Mouse (Mus musculus): ENCODE data around the gene Arnt2. TPM values are rescaled to one million over a fixed set of nuclear protein-coding genes. Genes with fewer than 3 reads are reported as not detected.

The Arnt2 gene
- polyA plus RNA-seq, 1 experiment = 5.6 TPM

DNA sequence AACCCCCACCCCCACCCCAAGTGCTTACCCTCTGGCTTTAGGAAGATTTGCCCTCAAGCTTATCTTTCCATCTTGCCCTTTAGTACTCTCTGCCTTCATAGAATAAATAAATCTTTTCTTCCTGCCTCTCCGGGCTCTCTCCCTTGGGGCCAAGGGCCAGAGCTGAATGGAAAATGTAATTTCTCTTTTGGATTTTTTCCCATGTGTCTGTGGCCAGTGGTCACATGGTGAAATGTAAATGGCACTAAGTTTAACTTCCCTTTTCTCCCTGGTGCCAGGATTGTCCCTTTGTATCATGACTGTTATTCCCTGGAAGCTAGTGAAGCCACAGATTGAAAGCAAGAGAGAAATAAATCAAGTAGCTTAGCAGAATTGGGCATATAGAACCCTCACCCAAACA lies 153.7 kb downstream of the Arnt2 start:
- TF ChIP-seq CTCF (IDR thresholded peaks at IDR 0.05; ENCODE audit: control insufficient read depth, insufficient read depth, insufficient replicate concordance, low read depth, low read length) (no peak), POLR2A (IDR thresholded peaks at IDR 0.05; ENCODE audit: control insufficient read depth, low read depth, low read length) (no peak)
- H3K4me3 ChIP-seq (ENCODE audit: control insufficient read depth, low read depth, low read length) = no peak overlapping the region
- H3K27ac ChIP-seq (ENCODE audit: control insufficient read depth, insufficient read depth, low read depth, low read length) = no peak overlapping the region
- H3K36me3 ChIP-seq (ENCODE audit: control insufficient read depth, insufficient read depth, low read length) = no peaks in the 10 kb centered on the region
- H3K27me3 ChIP-seq (ENCODE audit: control insufficient read depth, insufficient read depth, low read length) = no peaks in the 10 kb centered on the region
- no peaks in the 10 kb centered on the region; the same call in 1 of the 2 replicates for H3K4me1 ChIP-seq (ENCODE audit: control insufficient read depth, insufficient read depth, low read length)

DNA sequence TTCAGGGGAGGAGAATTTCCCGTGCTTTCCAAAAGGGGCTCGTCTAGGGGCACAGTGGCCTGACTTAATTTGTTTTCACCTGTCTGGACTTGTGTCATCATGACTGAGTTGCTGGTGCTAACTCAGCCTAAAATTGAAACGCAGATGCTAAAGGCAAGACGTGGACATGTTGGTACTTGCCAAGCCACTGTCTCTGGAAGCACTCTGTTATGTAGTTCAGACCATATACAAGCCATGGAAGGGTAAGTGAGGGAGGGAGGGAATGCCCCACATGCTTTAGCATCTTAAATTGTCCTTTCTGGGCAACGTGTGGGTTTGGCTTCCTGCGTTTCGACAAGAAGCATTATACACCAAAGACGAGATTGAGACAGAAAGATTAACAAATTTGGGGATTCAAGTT lies 155.1 kb downstream of the Arnt2 start:
- Histone ChIP-seq H3K27ac (ENCODE audit: control insufficient read depth, insufficient read depth, low read depth, low read length) (no peak overlapping the region), H3K4me1 (ENCODE audit: control insufficient read depth, insufficient read depth, low read length) (no peaks in the 10 kb centered on the region; the same call in 1 of the 2 replicates), H3K36me3 (ENCODE audit: control insufficient read depth, insufficient read depth, low read length) (no peaks in the 10 kb centered on the region), H3K4me3 (ENCODE audit: control insufficient read depth, low read depth, low read length) (no peak overlapping the region), H3K27me3 (ENCODE audit: control insufficient read depth, insufficient read depth, low read length) (no peaks in the 10 kb centered on the region)
- TF ChIP-seq CTCF (IDR thresholded peaks at IDR 0.05; ENCODE audit: control insufficient read depth, insufficient read depth, insufficient replicate concordance, low read depth, low read length) (no peak), POLR2A (IDR thresholded peaks at IDR 0.05; ENCODE audit: control insufficient read depth, low read depth, low read length) (no peak)

DNA sequence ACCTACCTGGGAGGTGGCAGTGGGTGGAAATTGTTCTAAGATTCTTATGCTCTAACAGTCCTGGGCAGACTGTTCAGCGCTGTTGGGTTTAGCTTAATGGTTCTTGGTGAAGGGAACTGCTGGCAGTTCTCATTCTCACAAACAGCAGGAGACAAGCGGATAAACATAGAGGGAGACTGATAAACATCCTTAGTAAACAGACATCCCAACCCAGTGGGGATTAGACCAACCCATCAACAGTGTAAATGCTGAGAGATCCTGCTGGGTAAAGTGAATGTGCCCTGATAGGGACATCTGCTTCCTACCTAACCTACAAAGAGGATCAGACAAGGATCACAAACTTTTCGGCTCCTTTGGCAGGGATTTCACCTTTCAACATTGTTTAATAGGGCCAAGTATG lies 155.7 kb downstream of the Arnt2 start:
- Histone ChIP-seq H3K27me3 (ENCODE audit: control insufficient read depth, insufficient read depth, low read length) (no peaks in the 10 kb centered on the region), H3K4me1 (ENCODE audit: control insufficient read depth, insufficient read depth, low read length) (no peaks in the 10 kb centered on the region), H3K36me3 (ENCODE audit: control insufficient read depth, insufficient read depth, low read length) (no peaks in the 10 kb centered on the region), H3K4me3 (ENCODE audit: control insufficient read depth, low read depth, low read length) (no peak overlapping the region), H3K27ac (ENCODE audit: control insufficient read depth, insufficient read depth, low read depth, low read length) (no peak overlapping the region)
- TF ChIP-seq CTCF (IDR thresholded peaks at IDR 0.05; ENCODE audit: control insufficient read depth, insufficient read depth, insufficient replicate concordance, low read depth, low read length) (no peak), POLR2A (IDR thresholded peaks at IDR 0.05; ENCODE audit: control insufficient read depth, low read depth, low read length) (no peak)

DNA sequence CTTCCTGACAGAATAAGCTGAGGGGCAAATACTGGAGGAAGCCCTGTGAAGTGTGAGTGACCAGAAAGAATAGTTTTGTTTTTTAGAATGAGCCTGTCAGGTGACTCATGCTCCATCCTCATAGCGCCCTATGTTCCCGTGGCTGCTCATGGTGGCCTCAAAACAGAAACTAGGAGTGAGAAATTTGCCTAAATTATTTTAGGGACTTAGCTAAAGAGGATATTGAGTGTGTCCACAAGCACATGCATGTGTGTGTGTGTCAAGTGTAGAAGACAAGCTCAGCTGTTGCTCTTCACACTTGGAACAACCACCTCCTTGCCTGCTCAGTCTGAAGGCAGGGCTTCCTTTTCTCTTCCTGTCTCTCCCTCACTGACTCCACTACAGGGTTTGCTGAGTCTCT lies 158.3 kb downstream of the Arnt2 start:
- Histone ChIP-seq H3K27me3 (ENCODE audit: control insufficient read depth, insufficient read depth, low read length) (no peaks in the 10 kb centered on the region), H3K36me3 (ENCODE audit: control insufficient read depth, insufficient read depth, low read length) (no peaks in the 10 kb centered on the region), H3K4me3 (ENCODE audit: control insufficient read depth, low read depth, low read length) (no peak overlapping the region), H3K4me1 (ENCODE audit: control insufficient read depth, insufficient read depth, low read length) (no peaks in the 10 kb centered on the region), H3K27ac (ENCODE audit: control insufficient read depth, insufficient read depth, low read depth, low read length) (no peak overlapping the region)
- TF ChIP-seq POLR2A (IDR thresholded peaks at IDR 0.05; ENCODE audit: control insufficient read depth, low read depth, low read length) (no peak), CTCF (IDR thresholded peaks at IDR 0.05; ENCODE audit: control insufficient read depth, insufficient read depth, insufficient replicate concordance, low read depth, low read length) (no peak)

DNA sequence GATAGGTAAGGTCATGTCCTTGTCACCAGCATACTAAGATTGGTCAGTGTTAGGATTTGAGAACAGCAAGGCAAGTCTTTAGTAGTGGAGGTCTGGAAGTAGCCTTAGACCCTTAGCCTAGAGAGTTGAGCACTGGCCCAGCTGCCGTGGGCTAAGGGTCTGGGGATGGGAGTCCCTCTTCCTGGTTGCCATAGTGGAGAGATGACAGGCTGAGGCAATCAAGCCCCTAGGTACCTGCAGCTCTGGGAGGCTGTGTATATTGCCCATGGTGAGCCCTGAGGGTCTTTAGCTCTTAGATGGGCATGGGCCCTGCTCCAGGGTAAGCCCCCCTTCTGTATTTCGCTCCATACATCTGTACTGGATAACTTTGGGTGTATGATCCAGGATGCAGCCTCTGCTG lies 159.2 kb downstream of the Arnt2 start:
- TF ChIP-seq POLR2A (IDR thresholded peaks at IDR 0.05; ENCODE audit: control insufficient read depth, low read depth, low read length) = no peak
- no peak for TF ChIP-seq CTCF (IDR thresholded peaks at IDR 0.05; ENCODE audit: control insufficient read depth, insufficient read depth, insufficient replicate concordance, low read depth, low read length)
- Histone ChIP-seq H3K4me1 (ENCODE audit: control insufficient read depth, insufficient read depth, low read length) (no peaks in the 10 kb centered on the region), H3K4me3 (ENCODE audit: control insufficient read depth, low read depth, low read length) (no peak overlapping the region), H3K36me3 (ENCODE audit: control insufficient read depth, insufficient read depth, low read length) (no peaks in the 10 kb centered on the region), H3K27ac (ENCODE audit: control insufficient read depth, insufficient read depth, low read depth, low read length) (no peak overlapping the region), H3K27me3 (ENCODE audit: control insufficient read depth, insufficient read depth, low read length) (no peaks in the 10 kb centered on the region)

DNA sequence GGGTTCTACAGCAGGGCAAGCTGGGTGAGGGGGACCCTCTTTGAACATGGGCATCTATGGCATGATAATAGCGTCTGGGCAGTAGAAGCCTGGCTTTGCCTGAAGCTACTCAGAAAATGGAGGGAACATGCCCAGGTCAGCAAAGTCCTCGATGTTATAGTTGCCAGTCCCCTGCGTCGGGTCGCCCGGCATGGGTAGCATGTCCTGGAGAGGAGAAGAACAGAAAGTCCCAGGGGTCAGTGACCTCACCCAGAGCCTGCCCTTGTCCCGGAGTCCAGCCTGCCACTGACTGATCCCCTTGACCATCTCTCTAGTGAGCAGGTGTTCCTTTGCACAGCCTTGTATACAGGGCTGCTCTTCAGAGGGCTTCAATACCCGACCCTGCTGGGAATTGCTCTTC lies 160.0 kb downstream of the Arnt2 start:
- H3K36me3 ChIP-seq (ENCODE audit: control insufficient read depth, insufficient read depth, low read length) = no peaks in the 10 kb centered on the region
- no peak overlapping the region for H3K27ac ChIP-seq (ENCODE audit: control insufficient read depth, insufficient read depth, low read depth, low read length)
- no peak for TF ChIP-seq POLR2A (IDR thresholded peaks at IDR 0.05; ENCODE audit: control insufficient read depth, low read depth, low read length)
- TF ChIP-seq CTCF (IDR thresholded peaks at IDR 0.05; ENCODE audit: control insufficient read depth, insufficient read depth, insufficient replicate concordance, low read depth, low read length) = no peak
- H3K4me1 ChIP-seq (ENCODE audit: control insufficient read depth, insufficient read depth, low read length) = no peaks in the 10 kb centered on the region
- H3K27me3 ChIP-seq (ENCODE audit: control insufficient read depth, insufficient read depth, low read length) = no peaks in the 10 kb centered on the region
- H3K4me3 ChIP-seq (ENCODE audit: control insufficient read depth, low read depth, low read length) = no peak overlapping the region

DNA sequence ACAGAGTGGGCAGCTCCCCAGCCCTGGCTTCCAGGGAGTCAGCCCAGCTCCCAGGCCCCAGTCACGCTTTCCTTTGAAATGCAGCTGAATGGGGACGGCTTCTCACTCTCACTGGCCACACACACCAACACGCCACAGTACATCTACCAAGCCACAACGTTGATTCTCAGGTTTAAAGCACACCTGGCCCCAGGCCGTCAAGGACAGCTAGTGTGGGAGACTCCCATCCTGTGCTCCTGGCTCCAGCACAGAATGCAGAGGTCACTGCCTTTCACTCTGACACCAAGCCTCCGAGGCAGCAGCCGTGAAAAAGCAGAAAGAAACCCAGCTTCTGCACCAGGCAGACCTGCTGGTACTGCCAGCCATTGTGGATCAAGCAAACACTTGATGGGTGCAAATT lies 160.6 kb downstream of the Arnt2 start:
- Histone ChIP-seq H3K36me3 (ENCODE audit: control insufficient read depth, insufficient read depth, low read length) (no peaks in the 10 kb centered on the region), H3K27me3 (ENCODE audit: control insufficient read depth, insufficient read depth, low read length) (no peaks in the 10 kb centered on the region), H3K27ac (ENCODE audit: control insufficient read depth, insufficient read depth, low read depth, low read length) (no peak overlapping the region), H3K4me3 (ENCODE audit: control insufficient read depth, low read depth, low read length) (no peak overlapping the region), H3K4me1 (ENCODE audit: control insufficient read depth, insufficient read depth, low read length) (no peaks in the 10 kb centered on the region)
- TF ChIP-seq POLR2A (IDR thresholded peaks at IDR 0.05; ENCODE audit: control insufficient read depth, low read depth, low read length) (no peak), CTCF (IDR thresholded peaks at IDR 0.05; ENCODE audit: control insufficient read depth, insufficient read depth, insufficient replicate concordance, low read depth, low read length) (no peak)

Measured in testis, adult 2 months (tissue).